Comparison of ENCODE assay signal across 8 mouse cellular contexts in the genomic region with DNA sequence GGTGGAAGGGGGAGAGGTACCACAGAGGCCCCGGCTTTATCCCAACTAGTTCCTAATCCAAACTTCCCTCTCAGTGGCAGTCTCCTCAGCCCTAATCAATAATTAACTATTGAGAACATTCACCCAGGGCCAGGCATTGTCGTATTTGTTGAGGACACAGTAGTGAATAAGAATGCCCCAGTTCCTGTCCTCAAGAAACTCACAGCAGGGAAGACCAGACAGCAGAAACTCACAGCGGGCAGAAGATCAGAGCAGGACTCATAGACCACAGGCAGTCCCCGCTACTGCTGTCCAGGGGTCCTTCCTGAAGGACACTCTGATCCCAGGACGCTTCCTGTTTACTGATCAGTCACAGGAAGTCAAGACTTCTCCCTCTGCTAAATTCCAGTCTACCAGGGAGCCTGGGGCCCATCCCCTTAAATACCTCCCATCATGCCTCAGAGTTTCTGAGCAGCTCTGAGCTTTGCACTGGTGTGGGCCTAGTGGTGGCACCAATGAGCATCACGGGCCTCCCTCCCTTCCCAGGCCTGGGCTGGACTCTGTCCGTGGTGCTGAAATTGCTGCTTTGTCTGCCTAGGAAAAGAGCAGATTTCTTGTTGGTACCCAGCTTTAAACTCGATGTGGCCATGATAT. TPM values are rescaled to one million over a fixed set of nuclear protein-coding genes. Genes with fewer than 3 reads are reported as not detected.
DNase-seq lines count a peak whose midpoint lies in the region; ATAC-seq and TF ChIP-seq lines count a peak whose summit lies in the region.

No protein-coding gene starts in this region.

- H3K9me3 ChIP-seq in forebrain, postnatal 0 days (ENCODE audit: low read length) = no peaks in the 10 kb centered on the region
- H3K9me3 ChIP-seq in forebrain, embryonic 13.5 days (replicated peaks) = no peaks in the 10 kb centered on the region
- peaks cover 3% of the 10 kb centered on the region for H3K9me3 ChIP-seq in CH12.LX (replicated peaks; ENCODE audit: low read length)
- no peaks in the 10 kb centered on the region for H3K9me3 ChIP-seq in kidney, embryonic 15.5 days (replicated peaks)

- DNase-seq in forebrain, postnatal 0 days = peak; percentile 54
- DNase-seq in CH12.LX (ENCODE audit: extremely low read depth) = peak; percentile 49
- DNase-seq in embryo, embryonic 11 days = peak; percentile 92
- peak; percentile 60 to 72 for DNase-seq in lung, postnatal 4 days
- DNase-seq in cerebellum, postnatal 36 days = no peak

- no peak for TF ChIP-seq POLR2A in CH12.LX (IDR thresholded peaks at IDR 0.05; ENCODE audit: low read depth, low read length)

- H3K36me3 ChIP-seq in forebrain, postnatal 0 days (ENCODE audit: insufficient read depth) = no peaks in the 10 kb centered on the region
- no peaks in the 10 kb centered on the region for H3K36me3 ChIP-seq in forebrain, embryonic 13.5 days (ENCODE audit: poor library complexity, severe bottlenecking)
- H3K36me3 ChIP-seq in CH12.LX (replicated peaks in 1 of 2; ENCODE audit: control insufficient read depth in 1 of 2, insufficient read depth in 1 of 2, low read length in 1 of 2) = no peaks in the 10 kb centered on the region
- no peaks in the 10 kb centered on the region for H3K36me3 ChIP-seq in kidney, embryonic 15.5 days

- H3K27me3 ChIP-seq in forebrain, postnatal 0 days (ENCODE audit: insufficient read depth, low read length) = no peaks in the 10 kb centered on the region
- H3K27me3 ChIP-seq in forebrain, embryonic 13.5 days = no peaks in the 10 kb centered on the region
- H3K27me3 ChIP-seq in CH12.LX (replicated peaks) = peaks cover 68% of the 10 kb centered on the region
- H3K27me3 ChIP-seq in kidney, embryonic 15.5 days = no peaks in the 10 kb centered on the region

- dilution Hi-C loops in CH12.LX (cut with MboI; ENCODE audit: extremely low pct_ligation_motif_present, extremely low pct_unique_long_range_greater_than_20kb, low sequenced_read_pairs) = no loop called here

- TF ChIP-seq RAD21 in CH12.LX (IDR thresholded peaks at IDR 0.05; ENCODE audit: low read depth, low read length) = peak; percentile 1; the same call in 1 of the 2 replicates

- H3K27ac ChIP-seq in forebrain, postnatal 0 days (ENCODE audit: low read depth, low read length) = no peak overlapping the region
- H3K27ac ChIP-seq in forebrain, embryonic 13.5 days = no peak overlapping the region
- no peak overlapping the region for H3K27ac ChIP-seq in CH12.LX (ENCODE audit: insufficient read depth, low read depth)
- no peak overlapping the region for H3K27ac ChIP-seq in kidney, embryonic 15.5 days

- no peak for TF ChIP-seq EP300 in CH12.LX (IDR thresholded peaks at IDR 0.05; ENCODE audit: low read length)

- H3K4me1 ChIP-seq in forebrain, postnatal 0 days (ENCODE audit: insufficient read depth) = 0 out of 2 replicates have a peak, but pooled peaks cover 8% of the 10 kb centered on the region
- H3K4me1 ChIP-seq in forebrain, embryonic 13.5 days = peaks cover 22% of the 10 kb centered on the region
- no peaks in the 10 kb centered on the region for H3K4me1 ChIP-seq in CH12.LX (ENCODE audit: control insufficient read depth in 1 of 2, insufficient read depth in 2 of 2)
- peaks cover 12% of the 10 kb centered on the region; the same call in 1 of the 2 replicates for H3K4me1 ChIP-seq in kidney, embryonic 15.5 days

- no peaks in the 10 kb centered on the region for H3K79me2 ChIP-seq in CH12.LX (replicated peaks; ENCODE audit: control insufficient read depth, extremely low read depth, insufficient read depth, poor library complexity, severe bottlenecking)

- TF ChIP-seq CTCF in forebrain, postnatal 0 days (IDR thresholded peaks at IDR 0.05; ENCODE audit: low read depth) = peak; percentile 21; the same call in 1 of the 2 replicates
- peak in 1 of 2 experiments; percentile 25; a peak in 2 of 4 replicates for TF ChIP-seq CTCF in CH12.LX (conservative IDR thresholded peaks at IDR 0.05 in 1 of 2, IDR thresholded peaks at IDR 0.05 in 1 of 2; ENCODE audit: low read depth in 2 of 2, low read length in 2 of 2)

- in situ Hi-C loops in CH12.LX (cut with MboI; ENCODE audit: low pct_ligation_motif_present, low pct_unique_long_range_greater_than_20kb, low sequenced_read_pairs) = no loop called here

- ATAC-seq in forebrain, postnatal 0 days = no peak
- ATAC-seq in forebrain, embryonic 13.5 days = no peak
- no peak; the same call in 1 of the 2 replicates for ATAC-seq in kidney, embryonic 15.5 days (replicated peaks; ENCODE audit: low FRiP score)
- no peak for ATAC-seq in cerebellum, adult (ENCODE audit: insufficient number of reproducible peaks, low FRiP score, low TSS enrichment)

- H3K9ac ChIP-seq in forebrain, postnatal 0 days = no peak overlapping the region
- H3K9ac ChIP-seq in forebrain, embryonic 13.5 days = no peak overlapping the region
- H3K9ac ChIP-seq in CH12.LX (ENCODE audit: insufficient read depth, low read depth) = no peak overlapping the region
- H3K9ac ChIP-seq in kidney, embryonic 15.5 days = no peak overlapping the region

- WGBS in forebrain, postnatal 0 days = 17% methylated on average over 8 of the region's 8 CpGs
- 9% methylated on average over 8 of the region's 8 CpGs for WGBS in forebrain, embryonic 13.5 days
- 17% methylated on average over 8 of the region's 8 CpGs for WGBS in kidney, embryonic 15.5 days

- no peak overlapping the region for H3K4me3 ChIP-seq in forebrain, postnatal 0 days (ENCODE audit: low read depth, low read length)
- H3K4me3 ChIP-seq in forebrain, embryonic 13.5 days = no peak overlapping the region
- no peak overlapping the region for H3K4me3 ChIP-seq in CH12.LX (replicated peaks in 1 of 3; ENCODE audit: low read depth in 2 of 3, low read length in 2 of 3, poor library complexity in 1 of 3)
- H3K4me3 ChIP-seq in kidney, embryonic 15.5 days (replicated peaks) = no peak overlapping the region

- H3K4me2 ChIP-seq in forebrain, postnatal 0 days (ENCODE audit: low read depth) = no peak overlapping the region
- H3K4me2 ChIP-seq in forebrain, embryonic 13.5 days = no peak overlapping the region
- no peak overlapping the region for H3K4me2 ChIP-seq in CH12.LX (ENCODE audit: insufficient read depth, low read depth, poor library complexity, severe bottlenecking)
- 0 out of 2 replicates have a peak overlapping the region, but pooled peaks have one; percentile 14 for H3K4me2 ChIP-seq in kidney, embryonic 15.5 days

TF ChIP-seq in CH12.LX, 34 proteins besides CTCF, POLR2A, EP300 and RAD21:
- TF ChIP-seq RCOR1 (conservative IDR thresholded peaks at IDR 0.05; ENCODE audit: low read depth, low read length) = no peak
- no peak for TF ChIP-seq JUN (IDR thresholded peaks at IDR 0.05; ENCODE audit: insufficient read depth, low read depth, low read length)
- no peak for TF ChIP-seq E2F4 (IDR thresholded peaks at IDR 0.05; ENCODE audit: insufficient replicate concordance, low read depth, low read length)
- TF ChIP-seq USF2 (conservative IDR thresholded peaks at IDR 0.05; ENCODE audit: low read depth, low read length) = no peak
- TF ChIP-seq SMC3 (IDR thresholded peaks at IDR 0.05; ENCODE audit: low read depth, low read length) = peak; percentile 18; the same call in 1 of the 2 replicates
- TF ChIP-seq ZNF384 (IDR thresholded peaks at IDR 0.05; ENCODE audit: low read depth, low read length) = no peak
- no peak for TF ChIP-seq HCFC1 (IDR thresholded peaks at IDR 0.05; ENCODE audit: low read depth, low read length)
- no peak for TF ChIP-seq ELF1 (IDR thresholded peaks at IDR 0.05; ENCODE audit: low read depth, low read length)
- no peak for TF ChIP-seq MAZ (IDR thresholded peaks at IDR 0.05; ENCODE audit: low read depth, low read length)
- no peak for TF ChIP-seq CHD1 (IDR thresholded peaks at IDR 0.05; ENCODE audit: low read depth, low read length)
- no peak for TF ChIP-seq UBTF (IDR thresholded peaks at IDR 0.05; ENCODE audit: low read depth, low read length)
- TF ChIP-seq NELFE (IDR thresholded peaks at IDR 0.05; ENCODE audit: low read depth, low read length) = no peak
- TF ChIP-seq MXI1 (IDR thresholded peaks at IDR 0.05; ENCODE audit: low read depth, low read length) = 0 out of 2 replicates have a peak, but pooled peaks have one; percentile 29
- no peak for TF ChIP-seq BHLHE40 (IDR thresholded peaks at IDR 0.05; ENCODE audit: low read depth, low read length)

RNA-seq across cellular contexts. Expression of gene Nectin1, which starts 45.6 kb away (rescaled TPM):
- total RNA-seq in forebrain, postnatal 0 days (2014; rRNA removed) = 29.5 and 43.7 TPM in 2 replicates
- 7.2 and 11.8 TPM in 2 replicates for polyA plus RNA-seq in forebrain, postnatal 0 days (2015; fragmentation: Nextera tagmentation; extraction: Ambion mirVana)
- 8.8 and 10.0 TPM in 2 replicates for polyA plus RNA-seq in forebrain, embryonic 13.5 days (2015; fragmentation: Nextera tagmentation; extraction: Ambion mirVana)
- 1.6 and 1.9 TPM in 2 replicates for total RNA-seq in CH12.LX (2012; rRNA removed)
- total RNA-seq in CH12.LX (2014; rRNA removed) = 0.09 and 0.26 TPM in 2 replicates
- polyA plus RNA-seq in CH12.LX (2012; ENCODE audit: insufficient read length, low read depth) = 1.4 and 1.8 TPM in 2 replicates
- 4.1 and 4.9 TPM in 2 replicates for polyA plus RNA-seq in kidney, embryonic 15.5 days (2015; fragmentation: Nextera tagmentation; extraction: Ambion mirVana)

Comparison
In these comparisons a context has a peak if more than half of its experiments do, and no peak if none do; other contexts are left out.
1. DNase-seq: peak in forebrain, postnatal 0 days (single experiment), CH12.LX (single experiment), embryo, embryonic 11 days (single experiment) and lung, postnatal 4 days (2 of 2); none in cerebellum, postnatal 36 days (0 of 2).